Mouse (Mus musculus) frontal cortex, postnatal 14 days (tissue): ENCODE results near the gene Ncaph.
"Not testable (repeated sequence)": the region's sequence is repeated elsewhere in the genome, so short reads cannot be mapped to it uniquely, and the experiment has no call there.

Experiments used
- DNase-seq, 2 experiments: peaks; one replicate each; pipeline ENCODE4 v3.0.0; 2022; ENCODE audit warnings: low spot score in 2 of 2

The Ncaph gene

DNA sequence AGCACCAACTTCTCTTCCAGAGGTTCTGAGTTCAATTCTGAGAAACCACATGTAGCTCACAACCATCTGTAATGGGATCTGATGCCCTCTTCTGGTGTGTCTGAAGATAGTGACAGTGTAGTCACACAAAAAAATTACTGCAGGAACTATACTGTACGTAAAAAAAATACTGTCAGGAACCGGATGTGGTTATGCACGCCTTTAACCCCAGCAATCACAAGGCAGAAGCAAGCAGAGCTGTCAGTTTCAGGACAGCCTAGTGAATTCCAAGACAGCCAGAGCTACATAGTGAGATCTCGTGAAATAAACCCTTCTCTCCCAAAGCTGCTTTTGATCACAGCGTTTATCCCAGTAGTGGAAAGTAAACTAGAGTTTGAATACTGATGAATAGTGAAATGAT is 47.5 kb downstream of the Ncaph start:
- no peak for DNase-seq

DNA sequence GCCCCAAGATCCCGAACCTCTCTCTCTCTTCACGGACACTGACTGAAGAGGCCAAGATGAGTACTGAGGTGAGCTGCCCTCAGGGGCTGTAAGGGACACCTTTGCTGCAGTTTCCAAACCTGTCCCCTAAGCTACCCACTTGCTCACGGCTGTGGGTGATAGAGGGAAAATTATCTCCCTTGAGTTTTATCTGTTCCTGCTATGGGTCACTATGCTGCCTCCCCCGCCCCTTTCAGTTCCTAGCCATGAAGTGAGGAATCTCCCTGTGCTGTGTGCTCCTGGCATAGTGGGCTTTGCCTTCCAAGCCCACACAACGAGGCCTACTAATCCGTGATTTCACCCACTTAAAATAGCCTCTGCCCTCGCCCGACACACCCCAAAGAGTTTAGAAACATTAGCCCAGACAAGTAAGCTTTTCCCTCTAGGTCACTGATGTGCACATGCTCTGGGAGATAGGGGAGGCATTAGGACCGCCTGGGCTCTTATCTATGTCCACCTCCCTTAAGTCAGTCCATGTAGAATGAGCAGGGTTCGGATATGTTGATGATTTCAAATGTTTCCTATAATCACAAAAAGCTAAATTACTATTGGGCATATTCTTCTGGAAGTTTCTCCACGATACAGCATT is 53.0 kb downstream of the Ncaph start:
- no peak for DNase-seq

DNA sequence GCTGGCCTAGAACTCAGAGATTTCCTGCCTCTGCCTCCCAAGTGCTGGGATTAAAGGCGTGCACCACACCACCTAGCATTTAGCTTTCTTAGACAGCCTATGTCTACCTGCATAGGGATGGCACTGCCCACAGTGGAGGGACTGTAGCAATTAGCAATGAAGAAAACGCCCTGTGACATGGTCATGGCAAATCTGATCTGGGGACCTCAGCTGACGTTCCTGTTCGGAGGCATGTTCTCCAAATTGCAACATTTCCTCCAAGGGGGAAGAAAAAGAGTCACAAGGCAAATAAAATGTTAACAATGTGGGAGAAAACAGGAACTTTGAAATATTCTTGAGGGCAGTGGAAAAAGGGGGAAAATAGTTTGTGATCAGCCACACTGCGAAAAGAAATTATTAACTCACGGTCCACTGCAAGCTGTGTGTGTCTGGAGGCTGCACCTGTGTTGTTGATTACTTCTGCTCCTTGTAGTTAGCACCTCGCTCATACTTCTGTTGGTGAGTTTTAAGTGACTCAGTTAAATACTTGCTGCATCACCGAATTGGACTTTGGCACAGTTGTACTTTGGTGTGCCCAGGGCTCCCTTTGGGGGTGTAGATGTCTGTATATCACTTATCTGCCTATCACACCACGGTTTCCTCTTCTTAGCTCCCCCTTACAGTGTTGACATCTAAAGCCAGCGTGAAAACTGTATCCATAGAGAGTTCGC is 53.7 kb downstream of the Ncaph start:
- DNase-seq: no peak

DNA sequence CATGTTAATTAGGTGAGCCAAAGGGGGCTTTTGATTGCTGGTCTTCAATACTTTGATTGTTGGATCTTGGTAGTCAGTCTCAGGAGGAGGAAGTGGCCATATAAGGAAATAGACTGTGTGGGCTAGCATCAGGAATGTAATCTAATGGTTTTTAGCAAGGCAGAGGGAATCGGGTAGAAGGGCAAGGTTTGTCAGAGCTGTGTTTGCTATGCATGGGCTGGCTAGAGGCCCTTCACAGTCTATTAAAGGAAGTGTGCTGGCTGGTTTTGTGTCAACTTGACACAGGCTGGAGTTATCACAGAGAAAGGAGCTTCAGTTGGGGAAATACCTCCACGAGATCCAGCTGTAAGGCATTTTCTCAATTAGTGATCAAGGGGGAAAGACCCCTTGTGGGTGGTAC is 54.7 kb downstream of the Ncaph start:
- not testable (repeated sequence) for DNase-seq

DNA sequence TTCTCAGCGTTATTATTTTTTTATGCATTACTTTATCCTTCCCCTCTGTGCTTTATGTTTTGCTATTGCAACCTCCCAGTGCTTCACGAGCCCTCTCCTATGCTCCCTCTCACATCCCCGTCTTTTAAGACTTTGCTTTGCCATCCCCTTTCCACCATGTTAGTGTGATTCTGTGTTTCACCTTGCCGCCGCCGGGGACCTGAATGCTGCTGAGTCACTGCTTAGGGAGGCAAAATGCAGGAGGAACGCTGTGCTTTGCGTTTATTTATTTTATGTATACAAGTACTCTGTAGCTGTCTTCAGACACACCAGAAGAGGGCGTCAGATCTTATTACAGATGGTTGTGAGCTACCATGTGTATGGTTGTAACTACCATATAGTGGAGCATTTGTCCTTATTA is 56.1 kb downstream of the Ncaph start:
- DNase-seq: no peak

DNA sequence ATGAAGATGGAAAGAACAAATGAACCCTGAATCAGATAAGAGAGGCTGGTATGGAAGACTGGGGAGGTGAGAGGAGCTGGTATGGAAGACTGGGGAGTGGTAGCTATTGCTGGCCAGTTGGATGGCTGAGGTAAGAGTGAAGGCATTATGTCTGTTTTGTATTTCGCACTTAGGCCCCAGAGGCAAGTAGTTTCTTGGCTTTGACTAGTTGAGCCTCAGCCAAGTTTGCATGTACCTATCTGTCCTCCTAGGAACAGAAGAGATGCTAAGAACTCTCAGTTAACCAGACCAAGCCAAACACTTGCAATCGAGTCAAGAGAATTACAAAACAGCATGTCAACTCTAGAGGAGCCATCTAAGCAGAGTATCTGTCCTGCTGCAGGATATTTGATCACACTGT is 59.6 kb downstream of the Ncaph start:
- DNase-seq: no peak

DNA sequence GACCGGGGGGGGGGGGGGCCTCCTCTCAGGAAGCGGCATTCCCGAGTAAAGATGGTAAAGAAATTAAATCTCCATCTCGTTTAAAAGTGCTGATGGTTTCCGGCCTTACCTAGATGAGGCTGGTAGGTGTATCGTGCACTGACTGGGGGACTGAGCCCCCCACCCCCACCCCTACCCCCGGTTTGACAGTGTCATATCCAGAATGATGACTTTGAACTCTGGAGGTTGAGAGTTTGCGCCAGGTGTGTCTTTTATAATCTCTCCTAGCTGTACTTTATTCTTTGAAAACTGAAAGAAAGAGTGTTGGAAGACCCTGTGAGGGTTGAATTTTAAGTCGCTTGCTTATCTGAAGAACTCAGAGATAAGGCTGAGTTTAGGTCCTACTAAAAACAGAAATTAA is 62.9 kb downstream of the Ncaph start:
- DNase-seq: no peak

DNA sequence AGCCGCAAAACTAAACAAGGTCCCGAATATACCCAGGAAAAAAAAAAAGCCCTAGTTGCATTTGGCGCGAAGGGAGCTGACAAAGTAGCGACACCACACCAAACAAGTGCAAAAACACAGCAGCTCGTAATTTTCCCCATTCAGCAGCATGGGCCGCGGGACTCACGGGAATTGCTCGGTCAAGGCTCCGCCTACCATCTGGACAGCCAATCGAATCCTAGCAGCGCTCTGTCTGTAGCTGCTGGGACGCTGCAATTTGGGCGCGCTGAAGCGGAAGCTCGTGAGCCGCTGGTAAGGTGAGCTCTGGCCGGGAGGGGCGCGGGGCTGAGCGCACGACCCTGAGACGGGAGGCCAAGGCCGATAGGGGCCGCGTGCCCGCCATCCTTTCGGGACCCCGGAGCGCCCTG is 63.3 kb downstream of the Ncaph start, which contains the start of gene Blvra:
Blvra (plus strand) TSS at position 231 of the 407 bp plus-strand sequence.
- DNase-seq: peak; percentile 71 to 82

DNA sequence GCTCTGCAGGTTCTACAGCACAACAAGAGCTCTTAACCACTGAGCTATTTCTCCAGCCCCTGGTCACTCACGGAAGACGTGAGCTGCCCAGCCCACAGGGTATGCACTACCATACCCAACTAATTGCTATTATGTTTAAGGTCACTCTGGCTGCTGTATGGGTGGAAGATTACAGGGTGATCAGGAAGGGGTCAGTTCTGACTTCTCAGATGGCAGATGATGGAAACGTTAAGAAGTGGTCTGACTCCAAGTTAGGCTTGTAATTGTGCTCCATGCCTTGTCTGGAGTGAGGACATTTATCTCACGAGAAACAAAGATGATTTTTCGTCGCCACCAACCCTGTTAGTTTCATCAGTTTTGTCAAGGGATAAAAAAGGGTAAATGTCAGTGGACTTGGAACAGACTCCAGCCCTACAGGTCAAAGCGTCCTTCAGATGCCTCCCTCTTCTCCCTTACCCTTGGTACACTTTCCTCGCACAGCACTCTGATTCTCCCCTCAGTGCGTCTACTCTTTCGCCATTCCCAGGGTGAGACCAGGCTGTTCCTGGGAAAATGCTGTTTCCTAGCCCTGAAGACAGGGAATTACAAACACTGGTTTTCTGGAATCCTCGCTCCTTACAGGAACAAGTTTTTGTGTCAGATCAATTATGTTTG is 63.8 kb downstream of the Ncaph start:
- DNase-seq: no peak

DNA sequence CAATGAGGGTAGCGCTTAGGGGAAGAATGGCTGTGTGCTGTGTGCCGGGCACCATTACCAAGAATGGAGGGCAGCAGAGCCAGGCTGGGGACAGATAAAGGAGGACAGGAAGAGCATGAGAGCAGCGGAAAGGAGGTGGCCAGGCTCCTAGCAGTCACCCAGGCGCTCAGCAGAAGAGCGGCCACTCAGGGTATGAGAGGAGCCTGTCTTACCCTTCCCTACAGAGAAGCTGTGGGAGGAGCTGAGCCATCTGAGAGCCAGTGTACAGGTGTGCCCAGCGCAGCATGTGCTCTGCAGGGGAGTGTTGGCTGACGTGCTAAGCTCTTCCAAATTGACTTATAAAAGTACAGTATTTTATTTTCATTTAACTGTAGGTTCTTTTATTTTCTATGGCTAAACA is 64.9 kb downstream of the Ncaph start:
- DNase-seq: no peak

DNA sequence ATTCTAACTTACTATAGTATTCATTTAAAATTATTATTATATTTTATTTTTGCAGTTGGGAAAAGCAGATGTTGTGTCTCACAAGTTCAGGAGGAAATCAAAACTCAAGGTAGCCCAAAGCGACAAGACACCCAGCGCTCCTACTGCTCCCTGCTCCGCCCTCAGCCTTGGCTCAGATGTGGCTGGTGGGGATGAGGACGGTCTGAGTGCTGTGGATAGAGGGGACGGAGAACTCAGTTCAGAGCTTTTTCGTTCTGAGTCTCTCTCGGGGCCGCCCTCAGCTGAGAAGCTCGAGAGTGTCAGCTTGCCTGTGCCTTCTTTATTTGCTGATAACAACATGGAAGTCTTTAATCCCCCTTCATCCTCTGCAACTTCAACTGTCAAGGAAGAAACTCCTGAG is 72.3 kb downstream of the Ncaph start:
- no peak for DNase-seq
